Mouse (Mus musculus) spleen, postnatal 0 days (tissue): ENCODE data around the gene Hnrnpul2. TPM values are rescaled to one million over a fixed set of nuclear protein-coding genes. Genes with fewer than 3 reads are reported as not detected.

Experiments
- polyA plus RNA-seq: library from polyadenylated mRNA; unstranded; fragments of >200 nt; fragmentation: Nextera tagmentation; extraction: Ambion mirVana; gene quantifications from 2 replicates; pipeline ENCODE4 v1.2.1, GENCODE M21; 2015

Hnrnpul2 gene
- polyA plus RNA-seq, 1 experiment from 2014 or later, result 5.7 TPM

Other genes starting within 250 kb of the Hnrnpul2 start
- gene Slc22a8, start 228.8 kb upstream of the Hnrnpul2 start, polyA plus RNA-seq, result 0.14 TPM in 1 of 2 replicates, not detected in the other
- gene Slc22a6, start 202.0 kb upstream of the Hnrnpul2 start, polyA plus RNA-seq, result not detected in 2 replicates
- gene Chrm1, start 156.2 kb upstream of the Hnrnpul2 start, polyA plus RNA-seq, result 0.10 TPM in 1 of 2 replicates, not detected in the other
- 101 and 102 TPM in 2 replicates for gene Slc3a2, start 96.6 kb upstream of the Hnrnpul2 start, polyA plus RNA-seq
- gene Wdr74, start 84.2 kb upstream of the Hnrnpul2 start, polyA plus RNA-seq, result 64.9 and 68.8 TPM in 2 replicates
- 0.65 and 0.69 TPM in 2 replicates for gene 1700092M07Rik, start 79.3 kb upstream of the Hnrnpul2 start, polyA plus RNA-seq
- gene Stx5a, start 78.6 kb upstream of the Hnrnpul2 start, polyA plus RNA-seq, result 56.9 and 66.5 TPM in 2 replicates
- gene Nxf1, start 62.9 kb upstream of the Hnrnpul2 start, polyA plus RNA-seq, result 95.6 and 109 TPM in 2 replicates
- gene Tmem223, start 49.0 kb upstream of the Hnrnpul2 start, polyA plus RNA-seq, result 79.4 and 82.5 TPM in 2 replicates
- 134 and 140 TPM in 2 replicates for gene Tmem179b, start 45.5 kb upstream of the Hnrnpul2 start, polyA plus RNA-seq
- gene Taf6l, start 33.6 kb upstream of the Hnrnpul2 start, polyA plus RNA-seq, result 13.4 and 15.6 TPM in 2 replicates
- 103 and 108 TPM in 2 replicates for gene Polr2g, start 21.4 kb upstream of the Hnrnpul2 start, polyA plus RNA-seq
- gene Zbtb3, start 17.5 kb upstream of the Hnrnpul2 start, polyA plus RNA-seq, result 1.5 and 1.9 TPM in 2 replicates
- gene Ttc9c, start 677 bp upstream of the Hnrnpul2 start, polyA plus RNA-seq, result 29.3 and 32.7 TPM in 2 replicates
- not detected in 2 replicates for gene AC129217.1, start 9.8 kb downstream of the Hnrnpul2 start, polyA plus RNA-seq
- 40.2 and 40.8 TPM in 2 replicates for gene Bscl2, start 17.5 kb downstream of the Hnrnpul2 start, polyA plus RNA-seq
- gene Gng3, start 19.2 kb downstream of the Hnrnpul2 start, polyA plus RNA-seq, result 0.48 and 0.53 TPM in 2 replicates
- 1.2 and 1.7 TPM in 2 replicates for gene Lrrn4cl, start 30.8 kb downstream of the Hnrnpul2 start, polyA plus RNA-seq
- gene Ubxn1, start 51.5 kb downstream of the Hnrnpul2 start, polyA plus RNA-seq, result 128 and 131 TPM in 2 replicates
- gene Uqcc3, start 60.9 kb downstream of the Hnrnpul2 start, polyA plus RNA-seq, result 55.1 and 57.2 TPM in 2 replicates
- 44.3 and 52.1 TPM in 2 replicates for gene Lbhd1, start 63.7 kb downstream of the Hnrnpul2 start, polyA plus RNA-seq
- gene Gm49403, start 63.9 kb downstream of the Hnrnpul2 start, polyA plus RNA-seq, result not detected in 2 replicates
- gene 1810009A15Rik, start 68.8 kb downstream of the Hnrnpul2 start, polyA plus RNA-seq, result 54.0 and 56.8 TPM in 2 replicates
- gene Gm49416, start 68.9 kb downstream of the Hnrnpul2 start, polyA plus RNA-seq, result not detected in 2 replicates
- 22.6 and 23.2 TPM in 2 replicates for gene Ints5, start 73.0 kb downstream of the Hnrnpul2 start, polyA plus RNA-seq
- 28.2 and 35.2 TPM in 2 replicates for gene Ganab, start 78.1 kb downstream of the Hnrnpul2 start, polyA plus RNA-seq
- 23.7 and 26.2 TPM in 2 replicates for gene B3gat3, start 100.4 kb downstream of the Hnrnpul2 start, polyA plus RNA-seq
- 2.9 and 3.7 TPM in 2 replicates for gene Rom1, start 109.3 kb downstream of the Hnrnpul2 start, polyA plus RNA-seq
- gene Eml3, start 109.5 kb downstream of the Hnrnpul2 start, polyA plus RNA-seq, result 19.5 and 23.4 TPM in 2 replicates
- gene Mta2, start 121.9 kb downstream of the Hnrnpul2 start, polyA plus RNA-seq, result 105 and 110 TPM in 2 replicates
- 15.3 and 15.8 TPM in 2 replicates for gene Tut1, start 133.8 kb downstream of the Hnrnpul2 start, polyA plus RNA-seq
- gene Eef1g, start 147.0 kb downstream of the Hnrnpul2 start, polyA plus RNA-seq, result 261 and 275 TPM in 2 replicates
- 11.6 and 16.8 TPM in 2 replicates for gene Ahnak, start 169.3 kb downstream of the Hnrnpul2 start, polyA plus RNA-seq